Mouse (Mus musculus) spleen, adult 2 months (tissue): ENCODE results near the gene Barx1. TPM values are rescaled to one million over a fixed set of nuclear protein-coding genes. Genes with fewer than 3 reads are reported as not detected.

Experiments
- DNase-seq, 2 experiments: peaks; one replicate each; pipeline versions ENCODE4 v3.0.0 to v3.0.0-alpha.2; 2012 to 2021; ENCODE audit warnings: low spot score in 2 of 2, low read depth in 1 of 2
- H3K27ac ChIP-seq: fragments of 200-500 bp; 2 replicates; pipeline ENCODE4 v1.5.1; 2012; ENCODE audit warnings: low read length, inconsistent platforms; ENCODE audit not compliant: insufficient read depth
- H3K27me3 ChIP-seq: fragments of 200-500 bp; 2 replicates; pipeline ENCODE4 v1.6.1; 2012; ENCODE audit warnings: mild to moderate bottlenecking, moderate library complexity, low read length, inconsistent platforms; ENCODE audit not compliant: control insufficient read depth, insufficient read depth
- H3K36me3 ChIP-seq: fragments of 200-500 bp; 2 replicates; pipeline ENCODE4 v1.6.1; 2012; ENCODE audit warnings: mild to moderate bottlenecking, low read length, inconsistent platforms; ENCODE audit not compliant: control insufficient read depth, insufficient read depth
- H3K4me1 ChIP-seq: fragments of 200-500 bp; 2 replicates; pipeline ENCODE4 v1.6.1; 2011; ENCODE audit warnings: inconsistent platforms; ENCODE audit not compliant: control insufficient read depth, insufficient read depth, insufficient read length
- H3K4me3 ChIP-seq: fragments of 200-500 bp; 2 replicates; pipeline ENCODE4 v1.5.1; 2011; ENCODE audit warnings: mild to moderate bottlenecking, inconsistent platforms; ENCODE audit not compliant: insufficient read depth, insufficient read length; ENCODE audit errors: extremely low read depth
- CTCF ChIP-seq: fragments of 200-500 bp; IDR thresholded peaks from 2 replicates; pipeline ENCODE4 v1.5.1; 2011; ENCODE audit warnings: mild to moderate bottlenecking, inconsistent platforms; ENCODE audit not compliant: insufficient read depth, insufficient read length, insufficient replicate concordance; ENCODE audit errors: extremely low read depth
- POLR2A ChIP-seq: fragments of 200-500 bp; IDR thresholded peaks from 2 replicates; pipeline ENCODE4 v1.6.1; 2011; ENCODE audit warnings: low read depth, low read length, inconsistent platforms
- WGBS: fragments of 180-500 bp; shearing (Covaris S2); methylation state at CpG from one replicate; pipeline ENCODE4 v1.1.7; 2018; 5-methylcytosine and 5-hydroxymethylcytosine counted together
- polyA plus RNA-seq: library from polyadenylated mRNA; depleted of rRNA; stranded (reverse); fragments of >200 nt; gene quantifications from 2 replicates; pipeline ENCODE4 v1.2.3, GENCODE M21; 2012; rRNA removed

The Barx1 gene
- polyA plus RNA-seq: 0.46 and 0.92 TPM in 2 replicates

DNA sequence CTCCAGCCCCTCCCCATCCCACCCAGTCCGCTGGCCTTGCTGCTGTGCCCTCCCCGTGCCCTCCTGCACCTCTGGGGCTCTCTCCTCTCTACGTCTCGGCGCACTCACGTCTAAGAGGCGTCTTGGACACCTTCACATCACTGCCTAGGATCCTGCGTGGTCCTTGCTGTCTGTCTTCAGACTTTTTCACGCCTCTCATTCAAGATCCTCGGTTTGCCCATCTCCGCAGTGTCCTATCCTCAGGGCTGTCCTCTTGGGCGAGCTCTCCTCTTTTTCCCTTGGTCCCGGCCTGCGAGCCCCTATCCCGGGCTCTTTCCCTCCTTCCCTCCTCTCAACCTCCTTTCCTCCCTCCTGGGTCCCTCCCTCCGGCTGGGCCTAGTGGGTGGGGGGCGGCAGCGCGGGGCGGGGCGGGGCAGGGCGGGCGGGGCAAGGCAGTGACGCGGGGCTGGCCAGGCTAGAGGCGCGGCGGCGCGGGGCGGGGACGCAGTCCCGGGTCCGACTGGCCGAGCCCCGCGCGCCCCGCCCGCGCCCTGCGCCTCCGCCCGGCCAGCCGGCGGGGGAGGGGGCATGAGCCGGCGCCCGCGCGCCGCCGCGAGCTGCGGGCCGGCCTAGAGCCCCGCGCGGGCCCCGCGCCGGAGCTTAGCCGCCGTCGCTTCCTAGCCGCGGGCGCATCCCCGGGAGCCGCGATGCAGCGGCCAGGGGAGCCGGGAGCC is at the start of gene Barx1:
Gene Barx1 (plus strand): TSS at position 568 of the 713 bp plus-strand sequence.
- no peaks in the 10 kb centered on the region; the same call in 1 of the 2 replicates for H3K4me1 ChIP-seq
- peaks cover 34% of the 10 kb centered on the region for H3K27me3 ChIP-seq
- no peak for DNase-seq
- TF ChIP-seq CTCF (no peak), POLR2A (no peak)
- WGBS: 4% methylated on average over 66 of the region's 73 CpGs
- H3K27ac ChIP-seq: no peak within 1 kb of the TSS
- H3K36me3 ChIP-seq: no peaks in the 10 kb centered on the region
- no peak within 1 kb of the TSS for H3K4me3 ChIP-seq

DNA sequence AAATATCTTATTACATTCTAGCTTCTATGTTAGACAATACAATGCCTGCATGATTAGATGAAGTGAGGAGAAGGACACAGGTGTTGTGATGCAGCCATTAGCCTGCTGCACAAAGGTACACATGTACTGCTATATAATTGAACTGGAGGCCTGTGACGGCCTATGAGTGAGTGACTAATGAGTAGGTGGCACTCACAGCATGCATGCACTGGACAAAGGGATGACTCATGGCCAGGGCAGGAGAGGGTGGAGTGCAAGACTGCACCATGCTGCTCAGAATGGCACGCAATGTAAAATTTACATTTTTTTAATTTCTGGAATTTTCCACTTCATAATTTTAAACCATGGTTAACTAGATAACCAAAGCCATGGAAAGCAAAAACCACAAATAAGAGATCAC is 48.3 kb upstream of the Barx1 start:
- Histone ChIP-seq H3K27ac (no peak overlapping the region), H3K27me3 (no peaks in the 10 kb centered on the region), H3K36me3 (no peaks in the 10 kb centered on the region), H3K4me1 (no peaks in the 10 kb centered on the region), H3K4me3 (no peak overlapping the region)
- no peak for TF ChIP-seq POLR2A
- WGBS: 86% methylated on average over 2 of the region's 2 CpGs
- DNase-seq: no peak

DNA sequence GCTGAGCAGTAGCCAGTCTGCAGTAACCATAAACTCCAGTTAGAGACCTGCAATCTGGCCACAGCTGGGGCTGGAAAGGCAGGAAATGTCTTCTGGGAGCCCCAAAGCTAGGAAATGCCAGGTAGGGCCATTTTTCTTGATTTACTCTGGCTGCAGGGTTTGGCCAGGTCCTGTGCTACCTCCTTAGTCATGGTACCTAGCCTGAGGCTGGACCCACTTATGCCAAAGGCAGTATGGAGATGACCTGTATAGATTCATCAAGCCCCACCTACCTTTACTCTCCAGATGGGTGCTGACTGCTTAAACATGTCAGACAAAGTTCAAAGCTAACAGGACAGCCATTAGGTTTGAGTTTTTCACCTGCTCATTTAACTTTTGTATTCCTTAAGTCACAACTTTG is 45.0 kb upstream of the Barx1 start:
- no peak for DNase-seq
- no peak for TF ChIP-seq POLR2A
- TF ChIP-seq CTCF: no peak

DNA sequence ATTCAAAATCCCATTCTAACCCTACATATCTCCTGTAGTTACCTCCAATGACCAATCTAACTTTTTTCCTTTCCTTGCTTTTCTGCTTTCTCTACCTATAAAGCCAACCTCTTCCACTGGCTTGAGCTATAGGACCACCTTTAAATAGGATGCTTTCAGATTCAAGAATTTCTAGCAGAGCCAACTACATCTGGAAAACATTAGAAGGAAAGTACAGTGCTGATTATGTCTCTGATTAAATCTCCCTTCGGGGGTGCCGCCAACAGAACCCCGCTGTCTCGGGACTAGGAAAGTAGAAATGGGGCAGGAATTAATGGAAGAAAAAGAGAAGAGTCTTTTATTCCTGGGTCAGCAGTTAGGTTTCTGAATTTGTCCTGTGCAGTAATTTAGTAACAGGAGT is 43.9 kb upstream of the Barx1 start:
- no peak for TF ChIP-seq POLR2A
- TF ChIP-seq CTCF: no peak
- no peaks in the 10 kb centered on the region for H3K36me3 ChIP-seq
- H3K27ac ChIP-seq: no peak overlapping the region
- no peaks in the 10 kb centered on the region for H3K27me3 ChIP-seq
- WGBS: 91% methylated on average over 4 of the region's 4 CpGs
- no peaks in the 10 kb centered on the region for H3K4me1 ChIP-seq
- no peak for DNase-seq
- no peak overlapping the region for H3K4me3 ChIP-seq

More for the DNA sequence above, 45.0 kb upstream of the Barx1 start:
- H3K27me3 ChIP-seq: no peaks in the 10 kb centered on the region
- no peak overlapping the region for H3K27ac ChIP-seq
- no peaks in the 10 kb centered on the region for H3K4me1 ChIP-seq
- H3K4me3 ChIP-seq: no peak overlapping the region
- no peaks in the 10 kb centered on the region for H3K36me3 ChIP-seq

DNA sequence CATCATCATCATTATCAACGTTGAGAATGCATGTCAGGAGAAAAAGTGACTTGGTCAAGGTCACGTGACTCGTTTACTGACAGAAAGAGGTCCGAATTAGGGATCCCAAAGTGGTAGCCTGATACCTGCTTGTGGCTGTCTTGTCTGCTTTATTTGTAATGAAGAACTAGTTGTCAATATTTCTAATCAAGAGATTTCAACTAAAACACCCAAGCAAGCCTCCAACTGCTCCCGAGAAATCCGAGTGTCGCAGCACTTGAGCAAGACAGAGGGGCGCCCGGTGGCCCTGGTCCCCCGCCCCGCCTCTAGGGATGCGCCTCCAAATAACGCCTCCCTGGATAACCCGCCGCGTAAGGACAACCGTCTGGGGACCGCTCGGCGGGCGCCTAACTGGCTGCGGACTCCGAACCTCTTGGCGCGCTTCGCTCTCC is 37.8 kb upstream of the Barx1 start:
- Histone ChIP-seq H3K27ac (peak overlapping the region; percentile 23), H3K27me3 (peaks cover 9% of the 10 kb centered on the region), H3K4me1 (peaks cover 3% of the 10 kb centered on the region; the same call in 1 of the 2 replicates), H3K36me3 (no peaks in the 10 kb centered on the region), H3K4me3 (peak overlapping the region; percentile 69)
- DNase-seq: peak in 1 of 2 experiments; percentile 7
- WGBS: 5% methylated on average over 26 of the region's 26 CpGs
- TF ChIP-seq POLR2A: no peak
- TF ChIP-seq CTCF: no peak

DNA sequence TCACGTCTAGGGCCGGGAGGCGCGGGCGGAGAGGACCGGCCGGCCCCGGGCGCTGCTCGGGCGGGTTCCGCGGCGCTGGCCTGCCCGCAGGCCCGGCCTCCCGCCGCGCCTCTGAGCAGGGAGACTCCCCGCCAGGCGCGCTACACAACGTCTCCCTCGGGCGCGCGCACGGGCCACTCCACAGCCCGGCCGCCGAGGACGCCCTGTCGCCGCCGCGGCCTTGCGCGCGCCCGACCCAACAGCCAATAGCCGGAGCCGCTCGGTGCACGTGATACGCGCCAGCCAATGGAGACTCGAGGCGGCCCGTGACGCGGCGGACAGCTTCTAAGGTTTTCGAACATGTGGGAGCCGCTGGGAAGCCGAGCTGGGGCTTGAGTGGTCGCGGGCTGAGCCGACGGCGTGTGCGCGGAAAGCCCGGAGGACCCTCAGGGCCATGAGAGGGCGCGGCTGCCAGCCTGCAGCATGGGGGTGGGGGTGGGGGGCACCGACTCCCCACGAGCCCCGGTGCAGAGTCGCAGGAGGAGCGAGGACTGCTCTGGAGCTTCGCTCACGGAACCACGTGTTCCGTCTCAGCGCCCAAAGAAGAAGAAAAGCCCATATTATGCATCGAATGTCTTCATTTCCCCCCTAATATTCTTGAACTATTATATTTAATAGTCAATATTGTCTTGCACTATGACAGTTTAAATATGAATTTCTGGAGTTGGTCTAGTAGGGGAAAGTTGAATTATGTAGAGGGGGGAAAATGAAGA is 37.2 kb upstream of the Barx1 start, which contains the start of gene Ptpdc1:
Gene Ptpdc1 (minus strand): TSS at position 232 of the 752 bp plus-strand sequence.
- WGBS: 1% methylated on average over 76 of the region's 76 CpGs
- H3K27ac ChIP-seq: peak within 1 kb of the TSS; percentile 23
- peaks cover 3% of the 10 kb centered on the region; the same call in 1 of the 2 replicates for H3K4me1 ChIP-seq
- DNase-seq: peak; percentile 80 to 97
- TF ChIP-seq POLR2A (no peak), CTCF (no peak)
- no peaks in the 10 kb centered on the region for H3K36me3 ChIP-seq
- H3K4me3 ChIP-seq: peak within 1 kb of the TSS; percentile 76
- H3K27me3 ChIP-seq: peaks cover 9% of the 10 kb centered on the region

DNA sequence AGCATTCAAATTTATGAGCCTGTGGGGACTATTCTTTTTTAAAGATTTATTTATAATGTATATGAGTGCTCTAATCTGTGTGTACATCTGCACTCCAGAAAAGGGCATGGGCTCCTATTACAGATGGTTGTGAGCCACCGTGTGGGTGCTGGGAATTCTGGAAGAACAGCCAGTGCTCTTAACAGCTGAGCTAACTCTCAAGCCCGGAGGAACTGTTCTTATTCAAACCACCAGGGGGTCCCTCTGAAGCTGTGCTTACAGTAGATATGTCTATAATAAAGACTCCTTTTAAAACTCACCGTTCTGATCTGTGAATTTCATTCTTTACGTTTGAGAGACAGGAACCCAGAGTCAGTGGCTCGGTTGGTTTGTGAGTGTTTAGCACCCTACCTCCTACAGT is 31.1 kb upstream of the Barx1 start:
- Histone ChIP-seq H3K27me3 (no peaks in the 10 kb centered on the region), H3K4me3 (no peak overlapping the region), H3K27ac (no peak overlapping the region), H3K4me1 (no peaks in the 10 kb centered on the region), H3K36me3 (no peaks in the 10 kb centered on the region)
- WGBS: 82% methylated on average over 5 of the region's 5 CpGs
- no peak for DNase-seq
- TF ChIP-seq POLR2A: no peak
- no peak for TF ChIP-seq CTCF
